Mouse (Mus musculus): Measurements from ENCODE around the gene Nop53. TPM values are rescaled to one million over a fixed set of nuclear protein-coding genes. Genes with fewer than 3 reads are reported as not detected.

Nop53 gene
- polyA plus RNA-seq (2016; fragmentation: Nextera tagmentation; extraction: Ambion mirVana): 187 and 192 TPM in 2 replicates

DNA sequence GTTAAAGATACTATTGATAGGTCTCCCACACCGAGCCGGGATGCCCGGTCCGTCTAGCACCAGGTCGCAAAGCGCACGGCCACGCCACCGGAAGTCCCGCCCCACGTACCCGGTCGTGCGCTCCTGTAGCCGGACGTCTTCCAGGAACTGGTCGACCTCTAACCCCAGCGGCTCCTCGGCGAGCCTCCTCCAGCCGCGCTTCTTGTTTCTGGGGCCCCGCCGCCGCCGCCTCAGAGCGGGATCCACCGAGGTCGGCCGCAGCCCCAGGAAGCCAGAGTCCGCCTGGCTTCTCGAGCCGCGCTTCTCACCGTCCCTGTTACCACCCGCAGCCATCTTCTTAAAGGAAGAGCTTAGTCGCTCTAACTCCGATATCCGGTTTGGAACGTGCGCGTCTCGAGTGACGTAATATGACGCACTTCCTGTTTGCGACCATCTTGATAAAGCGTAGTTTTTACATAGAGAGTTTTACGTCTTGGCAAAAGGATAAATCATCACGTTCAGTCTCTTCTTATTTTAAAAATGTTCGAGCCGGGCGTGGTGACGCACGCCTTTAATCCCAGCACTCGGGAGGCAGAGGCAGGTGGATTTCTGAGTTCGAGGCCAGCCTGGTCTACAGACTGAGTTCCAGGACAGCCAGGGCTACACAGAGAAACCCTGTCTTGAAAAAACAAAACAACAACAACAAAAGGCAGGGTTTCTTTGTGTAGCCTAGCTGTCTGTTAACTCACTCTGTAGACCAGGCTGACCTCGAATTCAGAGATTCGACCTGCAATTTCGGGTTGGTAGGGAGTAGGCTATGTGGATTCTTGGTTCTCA is at the start of gene Nop53:
Nop53 (minus strand) TSS at position 354 of the 816 bp plus-strand sequence.
- Histone ChIP-seq H3K4me2 (peak within 1 kb of the TSS; percentile 93), H3K27ac (peak within 1 kb of the TSS; percentile 90), H3K9ac (replicated peaks) (peak within 1 kb of the TSS; percentile 69), H3K4me3 (replicated peaks) (peak within 1 kb of the TSS; percentile 67), H3K4me1 (replicated peaks) (peaks cover 19% of the 10 kb centered on the region), H3K36me3 (peaks cover 34% of the 10 kb centered on the region), H3K9me3 (no peaks in the 10 kb centered on the region), H3K27me3 (0 out of 2 replicates have a peak, but pooled peaks cover 3% of the 10 kb centered on the region)
- WGBS: 2% methylated on average over 59 of the region's 59 CpGs
- peak; percentile 88 for ATAC-seq (ENCODE audit: insufficient number of reproducible peaks, insufficient read depth, low FRiP score, low TSS enrichment, low read depth)

DNA sequence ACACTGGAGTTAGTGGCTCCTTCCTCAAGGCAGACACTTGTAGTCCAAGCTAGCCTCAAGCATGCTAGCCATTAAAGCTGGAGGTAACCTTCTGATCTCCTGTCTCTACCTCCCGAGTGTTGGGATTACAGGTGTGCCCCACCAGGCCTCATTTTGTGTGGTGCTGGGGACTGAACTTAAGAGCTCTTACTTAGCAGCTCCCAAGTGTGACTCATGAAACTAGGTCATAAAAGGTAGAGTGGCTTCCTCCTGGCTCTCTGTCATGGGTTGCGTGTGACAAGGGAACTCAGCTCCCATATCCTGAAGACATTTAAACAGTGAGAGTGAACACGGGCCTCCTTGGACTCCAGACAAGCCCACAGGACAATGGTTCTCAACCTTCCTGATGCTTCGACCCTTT is 47.9 kb upstream of the Nop53 start:
- WGBS: 93% methylated on average over 4 of the region's 4 CpGs
- H3K36me3 ChIP-seq: peaks cover 91% of the 10 kb centered on the region

DNA sequence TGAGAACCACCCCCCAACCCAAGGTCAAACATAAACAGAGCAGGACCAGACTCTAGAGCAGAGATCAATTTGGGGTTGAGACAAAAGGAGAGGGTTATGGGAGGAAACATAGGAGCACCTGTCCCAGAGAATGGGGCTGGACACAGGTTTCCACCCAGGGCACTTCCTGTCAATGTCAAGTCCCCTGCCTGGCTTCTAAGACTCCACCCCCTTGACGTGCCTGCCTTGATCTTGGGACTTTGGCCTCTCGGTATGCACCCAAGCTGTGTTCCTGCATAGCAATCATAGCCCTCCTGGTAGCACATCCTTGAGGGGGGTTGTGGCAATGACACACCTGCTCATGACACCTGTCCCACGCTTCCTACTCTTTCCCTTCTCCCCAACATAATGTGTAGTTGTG is 47.3 kb upstream of the Nop53 start:
- H3K4me1 ChIP-seq (replicated peaks): no peaks in the 10 kb centered on the region
- H3K4me3 ChIP-seq (replicated peaks): no peak overlapping the region
- no peaks in the 10 kb centered on the region for H3K27me3 ChIP-seq
- no peaks in the 10 kb centered on the region for H3K9me3 ChIP-seq
- WGBS: 79% methylated on average over 3 of the region's 3 CpGs
- H3K9ac ChIP-seq (replicated peaks): no peak overlapping the region
- ATAC-seq (ENCODE audit: insufficient number of reproducible peaks, insufficient read depth, low FRiP score, low TSS enrichment, low read depth): no peak
- peaks cover 95% of the 10 kb centered on the region for H3K36me3 ChIP-seq
- no peak overlapping the region for H3K4me2 ChIP-seq
- H3K27ac ChIP-seq: no peak overlapping the region

More for the DNA sequence above, 47.9 kb upstream of the Nop53 start:
- Histone ChIP-seq H3K9me3 (no peaks in the 10 kb centered on the region), H3K4me2 (no peak overlapping the region), H3K27ac (no peak overlapping the region), H3K27me3 (no peaks in the 10 kb centered on the region), H3K4me1 (replicated peaks) (no peaks in the 10 kb centered on the region), H3K9ac (replicated peaks) (no peak overlapping the region), H3K4me3 (replicated peaks) (no peak overlapping the region)
- ATAC-seq (ENCODE audit: insufficient number of reproducible peaks, insufficient read depth, low FRiP score, low TSS enrichment, low read depth): no peak

DNA sequence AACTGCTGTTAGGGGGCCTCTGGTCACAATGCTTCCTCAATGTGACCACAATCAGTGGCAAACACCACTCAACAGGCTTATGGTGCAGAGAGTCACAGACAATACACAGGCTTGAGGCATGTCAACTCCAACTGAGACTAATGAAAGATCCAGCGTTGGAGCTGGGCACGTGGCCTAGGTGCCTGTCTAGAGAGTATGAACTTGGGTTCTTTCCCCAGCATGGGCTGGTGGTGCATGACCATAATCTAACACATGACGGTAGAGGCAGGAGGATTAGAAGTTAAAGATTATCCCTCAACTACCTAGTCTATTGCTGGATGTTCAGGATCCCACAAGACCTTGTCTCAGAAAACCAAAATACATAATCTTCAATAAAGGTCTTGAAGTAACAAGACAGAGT is 45.9 kb upstream of the Nop53 start:
- Histone ChIP-seq H3K27ac (no peak overlapping the region), H3K36me3 (peaks cover 95% of the 10 kb centered on the region), H3K4me3 (replicated peaks) (no peak overlapping the region), H3K4me1 (replicated peaks) (no peaks in the 10 kb centered on the region), H3K9ac (replicated peaks) (no peak overlapping the region), H3K4me2 (no peak overlapping the region), H3K27me3 (no peaks in the 10 kb centered on the region), H3K9me3 (no peaks in the 10 kb centered on the region)
- no peak for ATAC-seq (ENCODE audit: insufficient number of reproducible peaks, insufficient read depth, low FRiP score, low TSS enrichment, low read depth)
- 93% methylated on average over 3 of the region's 3 CpGs for WGBS

DNA sequence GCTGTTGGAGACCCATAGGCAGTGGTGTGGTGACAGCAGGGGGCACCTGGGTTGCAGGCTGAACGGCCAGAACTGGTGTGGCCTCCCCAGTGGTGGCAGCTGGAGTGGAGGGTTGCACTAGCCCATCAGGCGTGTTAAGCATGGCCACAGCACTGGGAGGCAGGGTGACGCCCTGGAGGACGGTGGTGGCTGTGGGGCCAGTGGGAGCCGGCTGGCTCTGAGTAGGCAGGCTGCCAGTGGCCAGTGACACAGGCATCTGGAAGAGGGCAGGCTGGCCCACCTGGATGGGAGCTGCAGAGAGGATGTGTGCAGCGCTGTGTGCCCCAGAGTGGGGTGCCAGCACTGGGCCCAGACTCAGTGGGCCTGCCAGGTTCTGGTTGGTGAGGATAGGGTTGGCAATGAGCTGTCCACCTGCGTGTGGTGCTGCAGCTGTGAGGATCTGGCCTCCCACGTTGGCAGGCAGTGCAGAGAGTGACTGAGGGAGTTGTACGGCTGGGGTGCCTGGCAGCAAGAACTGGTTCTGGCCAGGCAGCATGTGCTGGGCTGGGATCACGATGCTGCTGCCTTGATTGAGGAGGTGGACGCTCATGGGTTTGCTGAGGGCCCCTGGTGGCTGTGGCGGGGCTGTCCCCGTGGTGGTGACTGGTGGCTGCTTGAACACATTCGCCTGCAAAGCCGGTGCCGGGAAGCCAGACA is 41.9 kb upstream of the Nop53 start:
- Histone ChIP-seq H3K27me3 (no peaks in the 10 kb centered on the region), H3K27ac (no peak overlapping the region), H3K36me3 (peaks cover 89% of the 10 kb centered on the region), H3K9me3 (no peaks in the 10 kb centered on the region), H3K9ac (replicated peaks) (0 out of 2 replicates have a peak overlapping the region, but pooled peaks have one; percentile 18), H3K4me2 (no peak overlapping the region), H3K4me3 (replicated peaks) (no peak overlapping the region), H3K4me1 (replicated peaks) (no peaks in the 10 kb centered on the region)
- 93% methylated on average over 16 of the region's 16 CpGs for WGBS
- no peak for ATAC-seq (ENCODE audit: insufficient number of reproducible peaks, insufficient read depth, low FRiP score, low TSS enrichment, low read depth)

DNA sequence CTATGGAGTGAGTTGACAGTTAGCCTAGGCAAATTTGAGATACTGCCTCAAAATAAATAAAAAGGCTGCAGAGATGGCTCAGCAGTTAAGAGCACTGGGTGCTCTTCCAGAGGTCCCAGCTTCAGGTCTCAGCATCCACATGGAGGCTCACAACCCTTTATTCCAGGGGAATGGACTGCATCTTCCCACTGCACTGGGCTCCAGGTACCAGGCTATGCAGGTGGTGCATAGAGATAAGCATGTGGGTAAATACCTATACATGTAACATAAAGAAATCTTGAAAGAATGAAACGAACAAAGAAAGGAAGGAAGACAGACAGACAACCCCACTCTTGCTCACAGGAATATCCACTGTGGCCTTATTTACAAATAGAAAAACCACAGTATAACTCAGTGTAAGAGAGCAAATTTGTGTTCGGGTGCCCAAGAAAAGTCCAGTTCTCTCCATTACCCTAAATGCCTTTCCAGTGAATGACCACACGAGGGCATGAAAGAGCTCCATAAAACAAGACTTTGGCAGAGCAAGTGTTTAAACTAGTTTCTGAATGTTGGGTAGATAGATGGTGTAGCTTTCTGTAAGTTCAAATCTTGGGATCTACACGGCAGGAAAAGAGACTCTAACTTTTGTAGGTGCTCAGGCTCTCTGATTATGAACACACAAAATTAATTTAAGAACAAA is 37.0 kb upstream of the Nop53 start:
- Histone ChIP-seq H3K27ac (no peak overlapping the region), H3K27me3 (no peaks in the 10 kb centered on the region), H3K9me3 (no peaks in the 10 kb centered on the region), H3K36me3 (peaks cover 87% of the 10 kb centered on the region), H3K9ac (replicated peaks) (no peak overlapping the region), H3K4me2 (no peak overlapping the region), H3K4me1 (replicated peaks) (no peaks in the 10 kb centered on the region), H3K4me3 (replicated peaks) (no peak overlapping the region)
- WGBS: 44% methylated on average over 4 of the region's 4 CpGs
- ATAC-seq (ENCODE audit: insufficient number of reproducible peaks, insufficient read depth, low FRiP score, low TSS enrichment, low read depth): no peak

DNA sequence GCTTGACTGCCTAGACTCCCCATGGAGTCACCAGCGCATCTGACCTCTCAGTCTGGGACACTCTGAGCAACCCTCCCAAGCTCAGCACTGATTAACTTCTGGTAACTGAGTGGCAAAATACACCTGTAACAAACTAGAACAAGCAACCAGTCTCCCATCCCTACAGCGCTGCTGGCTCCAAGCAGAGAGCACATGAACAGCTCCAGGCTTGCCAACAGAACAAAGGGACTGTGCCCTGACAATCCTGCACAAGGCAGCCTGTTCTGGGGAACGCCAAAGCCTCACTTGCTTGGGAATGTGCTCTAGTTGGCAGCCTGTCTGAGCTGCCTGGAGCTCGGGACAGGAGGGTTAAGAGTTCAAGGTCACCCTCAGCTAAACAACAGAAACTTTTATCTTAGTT is 35.7 kb upstream of the Nop53 start:
- Histone ChIP-seq H3K27me3 (no peaks in the 10 kb centered on the region), H3K4me1 (replicated peaks) (no peaks in the 10 kb centered on the region), H3K9me3 (no peaks in the 10 kb centered on the region), H3K4me2 (no peak overlapping the region), H3K36me3 (peaks cover 87% of the 10 kb centered on the region), H3K4me3 (replicated peaks) (no peak overlapping the region), H3K27ac (no peak overlapping the region), H3K9ac (replicated peaks) (no peak overlapping the region)
- 93% methylated on average over 4 of the region's 4 CpGs for WGBS
- no peak for ATAC-seq (ENCODE audit: insufficient number of reproducible peaks, insufficient read depth, low FRiP score, low TSS enrichment, low read depth)

DNA sequence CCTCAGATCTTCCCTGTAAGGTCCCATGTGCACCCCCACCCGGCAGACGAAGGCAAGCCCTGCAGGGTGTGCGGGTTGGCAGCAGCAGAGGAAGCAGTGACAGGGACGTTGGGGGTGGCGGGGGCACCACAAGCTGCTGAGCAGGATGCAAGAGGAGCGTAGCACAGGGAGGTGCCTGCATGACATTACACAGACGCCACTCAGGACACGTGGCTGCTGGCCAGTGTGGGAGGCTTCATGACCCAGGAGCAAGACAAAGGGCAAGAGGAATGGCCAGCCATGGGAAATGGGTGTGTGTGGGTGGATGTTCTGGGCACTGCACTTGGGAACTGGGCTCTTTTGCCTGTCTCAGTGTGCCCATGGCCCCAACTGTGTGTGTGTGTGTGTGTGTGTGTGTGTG is 34.4 kb upstream of the Nop53 start:
- H3K36me3 ChIP-seq: peaks cover 85% of the 10 kb centered on the region
- ATAC-seq (ENCODE audit: insufficient number of reproducible peaks, insufficient read depth, low FRiP score, low TSS enrichment, low read depth): no peak
- WGBS: 79% methylated on average over 8 of the region's 8 CpGs

DNA sequence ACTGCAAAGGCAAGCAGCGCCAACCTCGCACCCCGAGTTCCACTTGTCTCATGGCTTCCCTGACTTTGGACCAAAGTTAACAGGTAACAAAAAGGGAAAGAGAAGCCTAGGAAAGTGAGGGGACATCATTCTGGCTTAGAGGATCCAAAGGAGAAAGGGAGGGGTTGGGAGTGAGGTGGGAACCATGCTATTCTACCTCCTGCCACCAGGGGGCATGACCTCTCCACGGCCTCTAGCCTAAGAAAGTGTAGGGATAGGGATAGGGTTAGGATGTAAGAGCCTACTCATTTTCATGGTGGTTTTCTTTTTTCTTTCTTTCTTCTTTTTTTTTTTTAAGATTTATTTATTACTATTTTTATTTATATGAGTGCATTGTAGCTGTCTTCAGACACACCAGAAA is 30.0 kb upstream of the Nop53 start:
- peaks cover 97% of the 10 kb centered on the region for H3K36me3 ChIP-seq
- no peak for ATAC-seq (ENCODE audit: insufficient number of reproducible peaks, insufficient read depth, low FRiP score, low TSS enrichment, low read depth)
- 77% methylated on average over 4 of the region's 4 CpGs for WGBS
- no peak overlapping the region for H3K4me2 ChIP-seq
- H3K9me3 ChIP-seq: no peaks in the 10 kb centered on the region
- no peak overlapping the region for H3K9ac ChIP-seq (replicated peaks)
- H3K4me1 ChIP-seq (replicated peaks): no peaks in the 10 kb centered on the region
- H3K27ac ChIP-seq: no peak overlapping the region
- H3K4me3 ChIP-seq (replicated peaks): no peak overlapping the region
- no peaks in the 10 kb centered on the region for H3K27me3 ChIP-seq

More for the DNA sequence above, 34.4 kb upstream of the Nop53 start:
- Histone ChIP-seq H3K4me3 (replicated peaks) (no peak overlapping the region), H3K9me3 (no peaks in the 10 kb centered on the region), H3K4me2 (no peak overlapping the region), H3K27ac (no peak overlapping the region), H3K27me3 (no peaks in the 10 kb centered on the region), H3K4me1 (replicated peaks) (no peaks in the 10 kb centered on the region), H3K9ac (replicated peaks) (no peak overlapping the region)

DNA sequence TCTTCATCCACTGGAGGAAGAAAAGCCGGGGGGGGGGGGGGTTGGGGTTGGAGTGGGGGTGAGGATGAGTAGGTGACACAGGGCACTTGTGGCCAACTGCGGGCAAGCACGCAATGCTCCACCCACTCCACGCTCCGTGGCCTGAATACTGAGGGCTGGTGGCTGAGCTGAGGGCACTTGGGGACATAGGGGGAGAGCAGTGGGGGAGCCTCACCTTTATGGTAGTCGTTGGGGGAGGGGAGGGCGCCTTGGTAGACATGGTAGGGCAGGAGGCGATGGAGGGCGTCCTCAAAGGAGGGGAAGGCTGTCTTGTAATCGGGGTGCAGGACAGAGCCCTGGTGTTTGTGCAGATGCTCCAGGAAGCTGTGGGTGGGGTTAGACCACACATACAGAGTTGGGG is 29.6 kb upstream of the Nop53 start:
- no peaks in the 10 kb centered on the region for H3K9me3 ChIP-seq
- peaks cover 97% of the 10 kb centered on the region for H3K36me3 ChIP-seq
- WGBS: 89% methylated on average over 10 of the region's 10 CpGs
- H3K27me3 ChIP-seq: no peaks in the 10 kb centered on the region
- no peak overlapping the region for H3K4me3 ChIP-seq (replicated peaks)
- ATAC-seq (ENCODE audit: insufficient number of reproducible peaks, insufficient read depth, low FRiP score, low TSS enrichment, low read depth): no peak
- H3K4me2 ChIP-seq: no peak overlapping the region
- no peaks in the 10 kb centered on the region for H3K4me1 ChIP-seq (replicated peaks)
- no peak overlapping the region for H3K9ac ChIP-seq (replicated peaks)
- H3K27ac ChIP-seq: no peak overlapping the region

DNA sequence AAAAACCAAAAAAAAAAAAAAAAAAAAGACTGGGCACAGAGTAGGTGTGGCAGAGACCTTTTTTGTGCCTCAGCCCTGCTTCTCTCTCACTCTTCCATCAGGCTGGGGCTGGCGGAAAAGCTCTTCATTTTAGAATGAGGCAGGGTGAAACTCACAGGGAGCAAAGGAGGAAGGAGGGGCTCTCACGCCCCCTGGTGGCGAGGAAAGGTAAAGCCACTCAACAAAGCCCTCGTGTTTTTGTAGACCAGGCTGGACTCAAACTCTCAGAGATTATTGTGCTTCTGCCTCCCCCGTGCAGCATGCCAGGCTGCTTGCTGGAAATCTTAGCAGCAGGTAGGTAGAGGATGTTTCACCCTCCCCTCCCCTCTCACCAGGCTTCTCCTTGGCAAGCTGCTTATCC is 28.8 kb upstream of the Nop53 start:
- Histone ChIP-seq H3K27me3 (no peaks in the 10 kb centered on the region), H3K9me3 (no peaks in the 10 kb centered on the region), H3K4me1 (replicated peaks) (no peaks in the 10 kb centered on the region), H3K27ac (no peak overlapping the region), H3K36me3 (peaks cover 97% of the 10 kb centered on the region), H3K9ac (replicated peaks) (no peak overlapping the region), H3K4me2 (no peak overlapping the region), H3K4me3 (replicated peaks) (no peak overlapping the region)
- no peak for ATAC-seq (ENCODE audit: insufficient number of reproducible peaks, insufficient read depth, low FRiP score, low TSS enrichment, low read depth)
- WGBS: 62% methylated on average over 5 of the region's 5 CpGs
